Mouse (Mus musculus): ENCODE measurements around the gene Chd3.

Gene Chd3

DNA sequence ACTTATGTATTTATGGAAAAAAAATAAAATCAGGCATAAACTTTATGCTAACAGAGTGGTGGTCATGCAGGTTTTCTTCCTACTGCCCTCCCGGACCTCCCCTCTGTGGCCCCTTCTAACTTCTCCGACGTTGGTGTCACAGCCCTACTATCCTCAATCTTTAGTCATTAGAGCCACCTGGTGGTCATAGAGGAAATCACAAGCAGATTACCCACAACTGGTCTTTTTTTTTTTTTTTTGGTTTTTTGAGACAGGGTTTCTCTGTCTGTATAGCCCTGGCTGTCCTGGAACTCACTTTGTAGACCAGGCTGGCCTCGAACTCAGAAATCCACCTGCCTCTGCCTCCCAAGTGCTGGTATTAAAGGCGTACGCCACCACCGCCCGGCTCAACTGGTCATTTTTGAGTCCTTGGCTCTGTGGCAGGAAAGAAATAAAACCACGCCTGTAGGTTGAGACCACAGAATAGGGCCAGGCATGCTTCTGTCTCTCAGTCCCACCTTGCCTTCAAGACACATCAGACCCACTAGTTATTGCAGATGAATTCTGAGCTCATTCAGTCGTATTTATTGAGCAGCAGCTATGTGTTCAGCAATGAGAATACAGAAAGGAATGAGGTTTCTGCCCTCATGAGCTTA is 21.3 kb upstream of the Chd3 start:
- peak; percentile 80 for DNase-seq (ENCODE audit: low read depth, low spot score)

- DNase-seq (ENCODE audit: low read depth, low spot score), result no peak
These were observed 20.6 kb upstream of the Chd3 start for GRCm38 (mm10) chr11:69389531-69390399.

GRCm38 (mm10) chr11:69388680-69389079 is 19.5 kb upstream of the Chd3 start:
- DNase-seq (ENCODE audit: low read depth, low spot score), result no peak

DNA sequence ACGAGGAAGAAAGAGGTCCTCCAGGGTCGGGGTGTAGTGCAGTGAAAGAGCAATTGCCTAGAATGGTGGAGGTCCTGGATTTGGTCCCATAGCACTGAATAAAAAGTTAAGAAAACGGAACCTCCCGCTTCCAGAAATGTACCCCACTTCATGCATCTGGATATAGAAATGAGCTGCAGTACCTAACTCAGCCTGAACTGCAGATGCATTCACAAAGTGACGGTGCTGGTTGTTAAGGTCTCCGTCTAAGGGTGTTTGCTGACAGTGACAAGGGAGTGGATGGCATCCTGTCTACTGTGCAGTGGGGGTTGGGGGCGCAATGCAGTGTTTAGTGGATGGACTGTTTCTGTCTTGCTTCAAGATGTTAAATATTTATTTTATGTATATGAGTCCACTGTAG is 17.6 kb upstream of the Chd3 start:
- DNase-seq (ENCODE audit: low read depth, low spot score), result no peak

DNA sequence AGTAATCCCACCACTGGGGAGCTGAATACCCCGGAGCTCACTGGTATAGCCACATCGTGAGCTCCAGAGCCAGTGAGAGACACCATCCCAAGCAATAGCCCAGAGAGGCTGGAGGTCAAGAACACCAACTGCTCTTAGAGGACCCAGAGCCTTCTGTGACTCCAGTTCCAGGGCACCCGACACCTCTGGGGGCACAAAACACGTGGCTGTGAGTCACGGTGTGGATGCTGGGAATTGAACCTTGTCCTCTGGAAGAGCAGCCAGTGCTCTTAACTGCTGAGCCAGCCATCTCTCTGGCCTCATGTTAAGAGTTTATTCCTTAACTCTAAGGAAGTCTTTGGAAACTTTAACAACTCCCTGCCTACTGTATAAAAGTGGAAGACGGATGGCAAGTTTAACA is 15.8 kb upstream of the Chd3 start:
- no peak for DNase-seq (ENCODE audit: low read depth, low spot score)

- peak; percentile 72 for DNase-seq (ENCODE audit: low read depth, low spot score)
These were observed 13.4 kb upstream of the Chd3 start for GRCm38 (mm10) chr11:69382478-69383105.

DNA sequence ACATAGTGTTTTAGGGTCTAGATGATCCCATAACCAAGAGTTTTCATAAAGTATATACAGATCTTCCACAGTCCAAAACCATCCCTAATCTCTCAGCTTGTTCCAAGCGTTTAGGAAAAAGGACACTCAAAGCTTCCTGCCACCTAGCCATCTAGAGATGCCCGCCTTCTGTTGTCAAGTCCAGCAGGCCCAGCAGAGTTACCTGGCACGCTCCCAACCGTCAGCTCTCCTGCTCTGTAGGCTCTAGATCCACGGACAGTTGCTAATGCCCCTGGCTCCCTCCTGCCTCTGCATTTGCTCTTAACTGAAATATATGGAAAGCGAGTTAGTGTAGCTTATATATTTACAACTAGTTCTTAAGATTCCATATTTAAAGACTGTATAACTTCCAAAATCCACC is 12.2 kb upstream of the Chd3 start:
- peak; percentile 81 for DNase-seq (ENCODE audit: low read depth, low spot score)

DNA sequence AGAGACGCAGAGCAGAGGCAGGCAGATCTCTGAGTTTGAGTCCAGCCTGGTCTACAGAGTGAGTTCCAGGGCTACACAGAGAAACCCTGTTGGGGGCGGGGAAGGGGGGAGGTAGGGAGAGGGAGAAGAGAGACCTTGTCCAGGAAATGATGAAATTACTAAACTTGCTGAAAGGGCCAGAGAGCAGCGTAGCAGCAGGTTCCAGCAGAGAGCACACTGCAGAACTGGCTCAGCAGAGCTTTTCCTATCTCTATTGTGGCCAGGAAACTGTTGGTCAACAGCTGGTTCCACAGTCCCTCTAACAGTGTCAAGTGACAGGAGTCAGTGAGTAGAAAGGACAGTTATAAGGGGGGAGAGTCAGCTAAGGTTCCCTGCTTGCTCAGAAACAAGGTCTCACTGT is 10.4 kb upstream of the Chd3 start:
- no peak for DNase-seq (ENCODE audit: low read depth, low spot score)

- DNase-seq (ENCODE audit: low read depth, low spot score), result no peak
These were observed 8.6 kb upstream of the Chd3 start for GRCm38 (mm10) chr11:69377766-69378165.

DNA sequence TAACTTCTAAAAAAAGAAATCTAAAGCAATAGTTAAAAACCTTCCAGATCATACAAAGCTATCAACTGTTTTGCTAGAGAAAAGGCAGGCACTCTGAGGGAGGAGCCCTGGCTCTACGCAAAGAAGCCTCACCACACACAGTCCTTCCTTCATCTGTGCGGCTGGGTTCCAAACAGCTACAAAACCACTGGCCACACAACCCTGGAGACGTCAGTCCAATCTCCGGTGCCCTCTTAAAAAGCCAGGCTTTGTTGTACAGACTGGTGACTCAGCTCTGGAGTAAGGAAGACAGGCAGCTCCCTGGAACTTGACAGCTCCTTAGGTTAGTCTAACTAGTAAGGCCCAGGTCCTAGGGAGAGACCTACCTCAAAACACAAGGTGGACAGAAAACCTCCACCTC is 6.4 kb upstream of the Chd3 start:
- no peak for DNase-seq (ENCODE audit: low read depth, low spot score)

DNA sequence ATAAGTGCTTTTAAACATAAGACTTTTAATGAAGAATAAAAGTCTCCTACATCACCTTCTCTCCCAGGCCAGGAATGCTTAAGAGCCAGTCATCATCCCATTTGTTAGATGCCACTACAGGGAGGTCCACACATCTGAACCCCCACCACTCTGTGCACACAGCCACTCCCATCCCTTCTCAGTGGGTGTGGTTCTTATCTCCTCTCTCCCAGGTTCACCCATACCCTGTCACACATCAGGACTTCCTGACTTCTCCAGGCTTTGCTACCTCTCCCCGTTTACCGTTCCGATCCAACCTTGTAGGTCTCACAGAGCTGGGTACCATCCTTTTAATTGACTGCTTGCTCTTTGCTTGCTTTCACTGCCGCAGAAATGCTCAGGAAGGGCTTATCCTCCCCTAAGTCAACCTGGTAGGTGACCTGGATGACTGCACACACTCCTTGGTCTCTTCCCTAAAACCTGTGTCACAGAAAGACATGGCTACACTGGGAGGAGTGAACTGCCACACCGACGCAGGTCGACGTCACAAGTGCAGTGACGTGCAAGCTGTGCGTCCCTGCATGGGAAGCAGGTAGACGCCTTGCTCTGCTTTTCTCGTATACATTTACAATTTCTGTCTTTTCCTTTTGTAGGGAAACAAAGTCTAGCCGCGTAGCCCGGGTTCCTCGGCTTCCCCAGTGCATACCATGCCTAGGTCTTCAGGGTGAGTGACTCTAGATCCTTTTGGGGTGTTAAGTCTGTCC is 4.2 kb upstream of the Chd3 start:
- no peak for DNase-seq (ENCODE audit: low read depth, low spot score)

DNA sequence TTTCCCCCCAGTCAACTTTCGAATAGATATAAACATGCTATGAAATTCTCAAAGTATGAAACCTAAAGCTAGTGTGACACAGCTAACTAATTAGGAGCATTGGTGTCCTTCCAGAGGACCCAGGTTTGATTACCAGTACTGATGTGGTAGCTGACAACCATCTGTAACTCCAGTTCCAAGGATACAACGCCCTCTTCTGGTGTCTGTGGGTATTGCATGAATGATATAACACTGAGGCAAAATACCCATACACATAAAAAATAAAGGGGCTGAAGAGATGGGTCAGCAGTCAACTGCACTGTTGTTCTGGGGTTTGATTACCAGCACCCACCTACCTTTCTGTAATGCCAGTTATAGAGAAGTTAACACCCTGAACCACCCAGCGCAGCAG is 3.6 kb upstream of the Chd3 start:
- peak; percentile 12 for DNase-seq (ENCODE audit: low read depth, low spot score)

- DNase-seq (ENCODE audit: low read depth, low spot score), result peak; percentile 97
These were observed 3.0 kb upstream of the Chd3 start for GRCm38 (mm10) chr11:69372056-69372779.

GRCm38 (mm10) chr11:69371601-69372000 is 2.4 kb upstream of the Chd3 start:
- no peak for DNase-seq (ENCODE audit: low read depth, low spot score)

- DNase-seq (ENCODE audit: low read depth, low spot score), result no peak
These were observed 1.6 kb upstream of the Chd3 start for GRCm38 (mm10) chr11:69370817-69371215.

- no peak for DNase-seq (ENCODE audit: low read depth, low spot score)
These were observed 997 bp upstream of the Chd3 start for GRCm38 (mm10) chr11:69369990-69370816.

- DNase-seq (ENCODE audit: low read depth, low spot score), result peak; percentile 36
These were observed 621 bp downstream of the Chd3 start for GRCm38 (mm10) chr11:69368356-69369214.

DNA sequence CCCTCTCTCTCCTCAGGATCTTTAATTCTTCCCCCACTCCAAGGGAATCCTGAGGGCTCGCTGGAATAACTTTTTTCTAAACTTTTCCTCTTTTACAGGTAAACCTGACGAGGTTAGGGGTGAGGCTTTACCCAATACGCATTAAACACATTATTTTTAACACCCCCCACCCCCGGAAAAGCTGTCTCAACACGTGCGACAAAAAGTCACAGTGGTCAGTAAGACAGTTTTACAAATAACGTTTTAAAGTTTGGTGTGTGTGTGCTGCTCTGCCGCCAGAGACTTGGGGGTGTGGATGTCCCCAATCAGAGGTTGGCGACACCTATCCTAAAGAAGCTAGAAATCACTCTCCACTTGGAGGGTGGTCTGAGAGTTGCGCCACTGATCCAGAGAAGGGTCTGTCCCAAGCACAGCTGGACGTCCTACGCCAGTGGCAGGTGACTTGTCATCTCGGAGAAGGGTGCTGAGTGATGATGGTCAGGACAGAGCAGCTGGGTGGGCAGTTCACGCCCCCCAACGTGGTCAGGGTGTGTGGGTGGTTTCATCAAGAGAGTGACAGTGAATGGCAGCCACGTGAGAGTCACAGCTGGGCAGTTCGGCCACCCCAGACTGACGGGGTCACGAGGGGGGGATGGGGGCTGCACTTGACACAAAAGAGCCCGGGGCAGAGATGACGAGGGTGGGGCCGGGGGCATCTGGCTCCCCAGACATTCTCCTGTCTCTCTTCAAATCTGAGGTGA is 1.4 kb downstream of the Chd3 start:
- peak; percentile 24 for DNase-seq (ENCODE audit: low read depth, low spot score)
